9 mouse cellular contexts compared by ENCODE assay signal in the genomic region with DNA sequence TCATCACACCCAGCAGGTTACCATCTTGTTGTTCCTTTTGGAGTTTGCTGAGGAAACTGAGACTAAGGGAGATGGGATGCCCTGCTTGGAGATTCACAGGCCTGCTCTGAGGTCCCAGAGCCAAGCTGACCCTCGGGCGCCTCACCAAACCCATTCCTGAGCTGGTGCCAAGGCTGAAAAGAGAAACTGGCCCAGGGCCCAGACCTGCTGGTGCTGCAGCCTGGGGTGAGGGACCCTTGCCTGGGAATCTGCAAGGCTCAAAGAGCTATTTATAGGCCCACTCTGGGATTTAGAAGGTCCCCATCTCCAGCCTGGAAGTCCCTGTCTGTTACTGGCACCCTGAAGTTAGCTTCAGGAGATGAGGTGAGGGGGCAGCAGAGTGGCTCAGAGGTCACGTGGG. TPM values are rescaled to one million over a fixed set of nuclear protein-coding genes. Genes with fewer than 3 reads are reported as not detected.
DNase-seq lines count a peak whose midpoint lies in the region; ATAC-seq and TF ChIP-seq lines count a peak whose summit lies in the region.
"Had no signal": no experiment of that assay in that cellular context is flagged by ENCODE, and none has a peak within 500 bp of the region (broad histone marks: within the 10 kb centered on the region; RNA-seq: fewer than 3 reads in every experiment).

No protein-coding gene starts in this region.

- H3K36me3 ChIP-seq in heart, embryonic 11.5 days (ENCODE audit: control insufficient read depth, insufficient read depth, low read length): peaks cover 2% of the 10 kb centered on the region; the same call in 1 of the 2 replicates
- H3K36me3 ChIP-seq in heart, postnatal 0 days (replicated peaks; ENCODE audit: control insufficient read depth, insufficient read depth, low read length): peaks cover 5% of the 10 kb centered on the region

- H3K9me3 ChIP-seq in heart, embryonic 11.5 days (replicated peaks; ENCODE audit: control insufficient read depth, low read length): no peaks in the 10 kb centered on the region
- H3K9me3 ChIP-seq in heart, postnatal 0 days (replicated peaks; ENCODE audit: control insufficient read depth, low read length): no peaks in the 10 kb centered on the region

- TF ChIP-seq CTCF in heart, postnatal 0 days (IDR thresholded peaks at IDR 0.05; ENCODE audit: low read depth): no peak

- peaks cover 5% of the 10 kb centered on the region; the same call in 1 of the 2 replicates for H3K4me1 ChIP-seq in heart, embryonic 11.5 days (ENCODE audit: control insufficient read depth, insufficient read depth, low read length)
- peaks cover 29% of the 10 kb centered on the region for H3K4me1 ChIP-seq in heart, postnatal 0 days (ENCODE audit: control insufficient read depth, insufficient read depth)

- peaks cover 3% of the 10 kb centered on the region; the same call in 1 of the 2 replicates for H3K27me3 ChIP-seq in heart, embryonic 11.5 days (ENCODE audit: control insufficient read depth, insufficient read depth, low read length)
- H3K27me3 ChIP-seq in heart, postnatal 0 days (ENCODE audit: control insufficient read depth, insufficient read depth, low read length): no peaks in the 10 kb centered on the region

- DNase-seq in heart, adult 11 months: peak; percentile 98
- peak; percentile 30 for DNase-seq in urinary bladder, postnatal 14 days (ENCODE audit: low spot score)
- no peak for DNase-seq in urinary bladder, adult 18-20 months (ENCODE audit: low spot score in 2 of 2)
- DNase-seq in heart, postnatal 0 days (ENCODE audit: low spot score): peak; percentile 84
- DNase-seq in lung, postnatal 4 days: peak; percentile 42 to 71
- no peak for DNase-seq in thymus, postnatal 25 days
- no peak for DNase-seq in thymus, postnatal 0 days (ENCODE audit: low spot score)

- 63% methylated on average over 3 of the region's 3 CpGs for WGBS in heart, embryonic 11.5 days (ENCODE audit: insufficient replicate concordance)
- 32% methylated on average over 3 of the region's 3 CpGs for WGBS in heart, postnatal 0 days

- no peak overlapping the region for H3K4me2 ChIP-seq in heart, embryonic 11.5 days
- H3K4me2 ChIP-seq in heart, postnatal 0 days (ENCODE audit: low read depth, low read length): no peak overlapping the region

- no peak overlapping the region for H3K4me3 ChIP-seq in heart, embryonic 11.5 days (ENCODE audit: low read depth, low read length)
- no peak overlapping the region for H3K4me3 ChIP-seq in heart, postnatal 0 days (ENCODE audit: low read depth, low read length)

- ATAC-seq in heart, embryonic 11.5 days (replicated peaks; ENCODE audit: insufficient number of reproducible peaks, low FRiP score, low TSS enrichment): no peak
- ATAC-seq in heart, postnatal 0 days (ENCODE audit: insufficient read depth, low read depth): peak; percentile 70

- no peak overlapping the region for H3K27ac ChIP-seq in heart, embryonic 11.5 days (ENCODE audit: low read depth, low read length)
- peak overlapping the region; percentile 82 for H3K27ac ChIP-seq in heart, postnatal 0 days (ENCODE audit: low read depth)

- no peak overlapping the region for H3K9ac ChIP-seq in heart, embryonic 11.5 days (ENCODE audit: low read depth, low read length)
- no peak overlapping the region for H3K9ac ChIP-seq in heart, postnatal 0 days (replicated peaks; ENCODE audit: low read depth, low read length)

- no peak for TF ChIP-seq EP300 in heart, postnatal 0 days (IDR thresholded peaks at IDR 0.05; ENCODE audit: low read depth)

RNA-seq across cellular contexts. Expression of gene Nr2c2ap, which starts 2.7 kb away (rescaled TPM):
- polyA plus RNA-seq in heart, embryonic 11.5 days (2014; fragmentation: Nextera tagmentation; extraction: Ambion mirVana): 17.0 and 23.4 TPM in 2 replicates
- 2.9 and 10.3 TPM in 2 replicates for total RNA-seq in heart, postnatal 0 days (2014; rRNA removed; ENCODE audit: low replicate concordance)
- 29.2 and 32.5 TPM in 2 replicates for polyA plus RNA-seq in heart, postnatal 0 days (2015; fragmentation: Nextera tagmentation; extraction: Ambion mirVana)
- 51.9 and 60.6 TPM in 2 replicates for polyA plus RNA-seq in thymus, postnatal 0 days (2015; fragmentation: Nextera tagmentation; extraction: Ambion mirVana)

RNA-seq across cellular contexts. Expression of gene Ncan, which starts 7.8 kb away (rescaled TPM):
- 0.11 and 0.16 TPM in 2 replicates for polyA plus RNA-seq in heart, embryonic 11.5 days (2014; fragmentation: Nextera tagmentation; extraction: Ambion mirVana)
- 0.35 TPM in 1 of 2 replicates, not detected in the other for total RNA-seq in heart, postnatal 0 days (2014; rRNA removed; ENCODE audit: low replicate concordance)
- 0.10 and 0.12 TPM in 2 replicates for polyA plus RNA-seq in heart, postnatal 0 days (2015; fragmentation: Nextera tagmentation; extraction: Ambion mirVana)
- polyA plus RNA-seq in thymus, postnatal 0 days (2015; fragmentation: Nextera tagmentation; extraction: Ambion mirVana): 0.03 and 0.05 TPM in 2 replicates

RNA-seq across cellular contexts. Expression of gene Rfxank, which starts 10.5 kb away (rescaled TPM):
- 13.2 and 15.1 TPM in 2 replicates for polyA plus RNA-seq in heart, embryonic 11.5 days (2014; fragmentation: Nextera tagmentation; extraction: Ambion mirVana)
- 29.4 and 48.4 TPM in 2 replicates for total RNA-seq in heart, postnatal 0 days (2014; rRNA removed; ENCODE audit: low replicate concordance)
- 22.5 and 23.9 TPM in 2 replicates for polyA plus RNA-seq in heart, postnatal 0 days (2015; fragmentation: Nextera tagmentation; extraction: Ambion mirVana)
- polyA plus RNA-seq in thymus, postnatal 0 days (2015; fragmentation: Nextera tagmentation; extraction: Ambion mirVana): 21.7 and 24.1 TPM in 2 replicates

RNA-seq across cellular contexts. Expression of gene Borcs8, which starts 10.9 kb away (rescaled TPM):
- 45.7 and 46.5 TPM in 2 replicates for polyA plus RNA-seq in heart, embryonic 11.5 days (2014; fragmentation: Nextera tagmentation; extraction: Ambion mirVana)
- total RNA-seq in heart, postnatal 0 days (2014; rRNA removed; ENCODE audit: low replicate concordance): 34.3 and 68.4 TPM in 2 replicates
- 32.1 and 34.5 TPM in 2 replicates for polyA plus RNA-seq in heart, postnatal 0 days (2015; fragmentation: Nextera tagmentation; extraction: Ambion mirVana)
- 67.0 and 88.3 TPM in 2 replicates for polyA plus RNA-seq in thymus, postnatal 0 days (2015; fragmentation: Nextera tagmentation; extraction: Ambion mirVana)

RNA-seq across cellular contexts. Expression of gene Mef2b, which starts 11.1 kb away (rescaled TPM):
- 0.21 and 0.39 TPM in 2 replicates for polyA plus RNA-seq in heart, embryonic 11.5 days (2014; fragmentation: Nextera tagmentation; extraction: Ambion mirVana)
- not detected in 2 replicates for total RNA-seq in heart, postnatal 0 days (2014; rRNA removed; ENCODE audit: low replicate concordance)
- polyA plus RNA-seq in heart, postnatal 0 days (2015; fragmentation: Nextera tagmentation; extraction: Ambion mirVana): 0.20 TPM in 1 of 2 replicates, not detected in the other
- 7.5 and 9.8 TPM in 2 replicates for polyA plus RNA-seq in thymus, postnatal 0 days (2015; fragmentation: Nextera tagmentation; extraction: Ambion mirVana)
- total RNA-seq: left cerebral cortex, adult 18-20 months had no signal

Comparison
In these comparisons a context has a peak if more than half of its experiments do, and no peak if none do; other contexts are left out.
1. DNase-seq: peak in heart, adult 11 months (single experiment), urinary bladder, postnatal 14 days (single experiment), heart, postnatal 0 days (single experiment) and lung, postnatal 4 days (2 of 2); none in urinary bladder, adult 18-20 months (0 of 2), thymus, postnatal 25 days (single experiment) and thymus, postnatal 0 days (single experiment).